Mouse (Mus musculus): ENCODE measurements at regions not wholly inside any gene's neighbourhood (a gene's known extent, or its start where the extent isn't known, plus 50 kb on each side); places are given as distances from the start of the nearest gene placed in this dataset.

DNA sequence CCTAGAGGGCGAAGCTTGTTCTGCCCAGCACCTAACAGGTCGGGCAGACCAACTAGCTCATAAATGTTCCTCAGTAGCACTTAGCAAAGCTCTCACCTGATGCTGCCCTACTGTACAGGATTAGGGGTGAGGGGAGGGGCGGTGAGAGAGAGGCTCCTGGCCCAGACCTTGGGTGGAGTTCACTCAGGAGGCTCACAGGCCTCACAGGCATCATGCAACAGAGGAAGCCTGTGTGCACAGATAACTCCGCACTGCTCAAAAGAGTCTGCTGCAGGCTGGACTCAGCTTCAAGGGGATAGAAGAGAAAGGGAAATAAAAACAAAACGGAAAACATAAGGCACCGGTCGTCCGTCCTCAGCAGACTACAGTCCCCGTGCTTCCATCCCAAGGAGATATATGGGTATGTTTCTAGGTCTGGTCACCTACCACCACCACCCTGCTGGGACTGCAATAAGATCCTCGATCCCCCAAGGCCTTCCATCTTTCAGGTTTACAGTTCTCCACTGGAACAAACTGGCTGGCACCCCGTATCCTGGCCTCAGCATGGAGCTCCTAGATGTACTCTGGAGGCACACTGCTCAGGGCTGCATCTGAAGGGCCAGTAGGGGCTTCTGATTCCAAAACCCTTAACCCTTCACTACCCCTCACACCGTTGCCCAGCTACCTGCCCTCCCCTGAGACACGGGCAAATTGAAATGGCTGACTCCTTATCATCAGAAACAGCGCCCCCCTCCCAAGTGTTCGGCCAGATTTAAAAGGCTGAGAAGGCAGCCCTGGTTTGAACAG lies 184.2 kb downstream of the Bmp7 start:
- TF ChIP-seq CTCF (IDR thresholded peaks at IDR 0.05; ENCODE audit: borderline replicate concordance, insufficient read depth, low read length) (no peak), POLR2A (IDR thresholded peaks at IDR 0.05; ENCODE audit: low read depth, low read length) (no peak)
